Mouse (Mus musculus): ENCODE measurements around the gene Rab9. TPM values are rescaled to one million over a fixed set of nuclear protein-coding genes. Genes with fewer than 3 reads are reported as not detected.
A peak's percentile ranks its signal among the peaks of the same experiment; 100 is the strongest.
"Not testable (repeated sequence)": the region's sequence is repeated elsewhere in the genome, so short reads cannot be mapped to it uniquely, and the experiment has no call there.

Rab9 gene
- 38.6 and 41.5 TPM in 2 replicates for polyA plus RNA-seq (2012; rRNA removed)

- DNase-seq (ENCODE audit: low spot score) = peak; percentile 71
These were observed at the start of gene Rab9 for GRCm38 (mm10) chrX:166479365-166479983. Gene Rab9 (minus strand): TSS chrX:166479867.

DNA sequence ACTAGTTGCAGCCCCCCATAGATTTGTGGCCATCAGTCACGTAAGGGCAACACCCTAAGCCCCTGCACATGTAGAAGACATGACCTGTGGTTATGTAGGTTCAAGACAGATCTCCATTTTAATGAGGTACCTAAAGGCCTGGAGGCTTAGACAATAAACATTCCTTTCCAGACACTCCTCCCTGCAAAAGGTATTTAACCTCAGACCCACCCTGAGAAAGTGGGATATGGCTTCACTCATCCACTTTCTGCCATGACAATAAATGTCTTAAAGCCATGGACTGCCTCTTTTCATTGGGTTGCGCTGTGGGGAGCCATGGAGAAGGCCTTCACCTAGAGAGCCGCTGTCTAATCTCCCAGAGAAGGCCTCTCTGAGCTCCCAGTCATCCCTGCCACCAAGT, 48.5 kb upstream of the Rab9 start:
- DNase-seq (ENCODE audit: low spot score) = no peak

- DNase-seq (ENCODE audit: low spot score) = no peak
These were observed 46.1 kb upstream of the Rab9 start for GRCm38 (mm10) chrX:166525637-166526315.

- DNase-seq (ENCODE audit: low spot score) = no peak
These were observed 41.1 kb upstream of the Rab9 start for GRCm38 (mm10) chrX:166520782-166521181.

GRCm38 (mm10) chrX:166518345-166518744, 38.7 kb upstream of the Rab9 start, which contains the start of gene Tceanc:
Gene Tceanc (minus strand): TSS chrX:166518567.
- no peak for DNase-seq (ENCODE audit: low spot score)

- DNase-seq (ENCODE audit: low spot score) = no peak
These were observed 37.0 kb upstream of the Rab9 start for GRCm38 (mm10) chrX:166516631-166517030.

- no peak for DNase-seq (ENCODE audit: low spot score)
These were observed 36.3 kb upstream of the Rab9 start for GRCm38 (mm10) chrX:166515923-166516322.

GRCm38 (mm10) chrX:166514035-166514434, 34.4 kb upstream of the Rab9 start:
- not testable (repeated sequence) for DNase-seq (ENCODE audit: low spot score)

DNA sequence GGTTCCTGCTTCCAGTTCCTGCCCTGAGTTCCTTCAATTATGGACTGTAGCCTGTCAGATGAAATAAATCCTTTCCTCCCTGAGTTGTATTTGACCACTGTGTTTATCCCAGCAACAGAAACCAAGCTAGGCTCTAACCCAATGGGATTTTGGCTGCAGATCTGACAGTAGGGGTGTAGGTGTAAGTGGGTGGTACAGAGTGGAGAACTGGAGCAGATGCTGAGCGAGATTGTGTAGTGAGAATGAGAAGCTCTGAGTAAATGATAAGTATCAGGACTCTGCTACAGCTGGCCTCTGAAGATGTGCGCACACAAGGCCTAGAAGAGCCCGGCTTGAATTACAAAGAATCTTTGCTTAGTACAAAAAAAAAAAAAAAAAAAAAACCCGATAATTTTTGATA, 32.4 kb upstream of the Rab9 start:
- no peak for DNase-seq (ENCODE audit: low spot score)

- no peak for DNase-seq (ENCODE audit: low spot score)
These were observed 31.4 kb upstream of the Rab9 start for GRCm38 (mm10) chrX:166511107-166511506.

- DNase-seq (ENCODE audit: low spot score) = peak; percentile 79
These were observed 30.4 kb upstream of the Rab9 start for GRCm38 (mm10) chrX:166509761-166510738.

GRCm38 (mm10) chrX:166504421-166504820, 24.8 kb upstream of the Rab9 start:
- no peak for DNase-seq (ENCODE audit: low spot score)

DNA sequence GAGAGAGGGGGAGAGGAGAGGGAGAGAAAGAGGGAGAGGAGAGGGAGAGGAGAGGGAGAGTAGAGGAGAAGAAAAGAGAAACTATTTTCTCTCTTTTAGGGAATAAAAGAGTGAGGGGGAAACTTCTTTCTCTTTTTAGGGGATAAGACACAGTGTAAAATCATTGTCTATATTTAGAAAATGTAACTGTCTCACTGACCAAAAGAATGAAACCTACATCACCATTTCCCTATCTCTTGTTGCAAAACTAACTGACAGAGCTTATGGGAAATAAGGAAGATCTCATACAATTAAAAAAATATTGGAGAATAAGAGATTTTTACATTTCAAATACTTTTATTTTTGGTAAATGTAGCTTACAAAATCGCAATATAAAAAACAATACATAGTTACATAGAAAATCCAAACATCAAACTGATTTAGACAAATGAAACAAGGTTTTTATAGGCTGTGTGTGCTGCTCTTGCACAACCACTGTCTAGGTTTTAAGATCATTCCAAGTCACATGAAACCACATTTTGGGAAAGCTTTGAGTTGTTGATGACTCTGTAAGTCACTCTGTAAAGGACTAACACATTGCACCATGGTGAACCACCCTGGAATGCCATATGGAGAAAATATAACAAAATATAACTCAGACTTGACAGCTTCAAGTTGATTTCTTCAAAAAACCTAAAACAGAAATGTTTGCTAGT, 20.0 kb upstream of the Rab9 start:
- DNase-seq (ENCODE audit: low spot score) = no peak

GRCm38 (mm10) chrX:166497771-166498170, 18.1 kb upstream of the Rab9 start:
- DNase-seq (ENCODE audit: low spot score) = no peak

- no peak for DNase-seq (ENCODE audit: low spot score)
These were observed 15.4 kb upstream of the Rab9 start for GRCm38 (mm10) chrX:166495052-166495451.

DNA sequence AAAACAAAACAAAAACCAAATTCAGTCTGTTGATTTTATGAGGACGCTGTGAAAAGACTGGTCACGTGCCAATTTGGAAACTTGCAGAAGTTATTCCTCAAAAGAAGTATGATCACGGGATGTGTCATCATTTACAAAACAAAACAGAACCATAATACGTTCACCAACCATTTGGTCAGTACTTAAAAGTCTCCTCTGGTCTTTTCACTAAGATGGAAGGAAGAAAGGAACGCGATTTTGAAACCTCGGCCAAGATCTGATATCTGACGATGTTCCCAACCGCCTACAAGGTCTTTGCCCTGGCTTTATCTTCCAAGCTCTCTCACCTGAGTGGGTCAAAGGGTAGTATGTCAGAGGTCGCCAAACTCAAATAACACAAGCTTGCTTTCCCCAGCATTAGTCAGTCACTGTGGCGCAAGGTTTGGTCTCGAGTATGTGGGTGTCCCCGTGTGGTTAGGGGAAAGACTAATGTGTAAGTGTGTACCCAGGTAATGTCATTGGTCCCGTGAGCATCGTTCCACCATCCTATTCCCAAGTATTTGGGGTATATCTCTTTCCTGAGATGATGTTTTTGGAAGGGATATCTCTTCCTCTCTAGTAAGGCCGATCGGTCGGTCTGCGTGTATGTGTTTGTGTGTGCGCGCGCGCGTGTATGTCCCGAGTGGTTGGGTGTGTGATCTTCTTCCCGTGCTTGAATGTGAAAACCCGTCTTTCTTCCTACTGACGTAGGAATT, 869 bp downstream of the Rab9 start:
- DNase-seq (ENCODE audit: low spot score) = no peak

GRCm38 (mm10) chrX:166477393-166477792, 2.3 kb downstream of the Rab9 start:
- no peak for DNase-seq (ENCODE audit: low spot score)

- no peak for DNase-seq (ENCODE audit: low spot score)
These were observed 7.1 kb downstream of the Rab9 start for GRCm38 (mm10) chrX:166472612-166473011.

DNA sequence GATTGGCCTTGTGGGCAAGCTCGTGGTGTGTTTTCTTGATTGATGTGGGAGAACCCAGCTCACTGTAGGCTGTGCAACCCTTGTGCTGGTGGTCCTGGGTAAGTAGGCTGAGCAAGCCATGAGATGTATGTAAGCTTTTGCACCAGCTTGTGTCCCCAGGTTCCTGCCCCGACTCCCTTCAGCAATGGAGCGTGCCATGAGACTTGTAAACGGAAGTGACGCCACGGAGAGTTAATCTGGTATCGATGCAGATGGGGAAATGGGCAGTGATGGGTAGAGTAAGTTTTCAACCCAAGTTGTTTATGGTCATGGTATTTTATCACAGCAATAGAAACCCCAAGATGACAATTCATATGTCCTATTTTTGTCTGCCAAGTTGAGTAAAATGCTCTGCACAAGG, 11.3 kb downstream of the Rab9 start:
- DNase-seq (ENCODE audit: low spot score) = no peak

DNA sequence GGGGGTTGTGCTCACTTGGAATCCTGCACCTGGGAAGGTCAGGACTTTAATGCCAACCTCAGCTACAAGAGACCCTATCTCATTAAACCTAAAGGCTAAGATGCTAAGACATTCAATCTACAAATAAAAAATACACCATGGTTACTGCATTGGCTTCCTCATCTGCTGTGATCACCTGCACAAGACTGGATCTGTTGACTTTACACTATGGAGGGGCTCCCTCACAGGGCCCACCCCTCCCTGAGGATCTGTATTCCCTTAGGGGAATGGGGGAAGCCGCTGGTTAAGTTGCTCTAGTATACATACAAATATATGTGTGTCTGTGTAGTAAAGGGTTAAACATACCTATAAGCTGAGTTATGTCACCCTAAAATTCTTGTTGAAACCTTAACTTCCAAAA, 24.1 kb downstream of the Rab9 start:
- no peak for DNase-seq (ENCODE audit: low spot score)

DNA sequence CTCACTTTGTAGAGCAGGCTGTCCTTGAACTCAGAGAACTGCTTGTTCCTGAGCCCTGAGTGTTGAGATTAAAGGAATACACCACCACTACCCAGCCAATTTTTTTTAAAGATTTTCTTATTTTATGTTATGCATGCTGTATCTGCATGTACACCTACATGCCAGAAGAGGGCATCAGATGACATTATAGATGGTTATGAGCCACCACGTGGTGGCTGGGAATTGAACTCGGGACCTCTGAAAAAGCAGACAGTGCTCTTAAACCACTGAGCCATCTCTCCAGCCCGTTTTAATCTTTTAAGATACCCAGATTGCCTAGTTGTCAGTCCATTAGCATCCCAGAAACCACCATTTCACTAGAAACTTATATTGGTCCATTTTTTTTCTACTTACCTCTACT, 25.3 kb downstream of the Rab9 start:
- DNase-seq (ENCODE audit: low spot score) = no peak

Measured in urinary bladder, adult 2 months (tissue).